Mouse (Mus musculus) MEL (cell line): ENCODE measurements around the gene E130114P18Rik. TPM values are rescaled to one million over a fixed set of nuclear protein-coding genes. Genes with fewer than 3 reads are reported as not detected.

Source experiments
- DNase-seq: peaks from one replicate; pipeline ENCODE4 v3.0.0; 2011; ENCODE audit warnings: low read depth, low spot score
- H3K27ac ChIP-seq: 2 replicates; pipeline ENCODE4 v1.5.1; 2012; ENCODE audit warnings: low read depth, mild to moderate bottlenecking, control low read depth, low read length, moderate library complexity; ENCODE audit not compliant: control insufficient read depth
- H3K27me3 ChIP-seq, 2 experiments: fragments of 150-350 bp in 1 of 2; sonication (generic) in 1 of 2; 2 replicates each; pipeline ENCODE4 v1.6.1; 2012; ENCODE audit warnings: low read length in 2 of 2, mild to moderate bottlenecking in 2 of 2, improper control_type of control experiment in 1 of 2, moderate library complexity in 1 of 2; ENCODE audit not compliant: insufficient read depth in 2 of 2, control insufficient read depth in 1 of 2
- H3K36me3 ChIP-seq, 2 experiments: 2 replicates each; pipeline ENCODE4 v1.6.1; 2012 to 2014; ENCODE audit warnings: low read length in 2 of 2, improper control_type of control experiment in 1 of 2, inconsistent platforms in 1 of 2, mild to moderate bottlenecking in 1 of 2; ENCODE audit not compliant: insufficient read depth in 2 of 2, control insufficient read depth in 1 of 2
- H3K4me1 ChIP-seq, 2 experiments: fragments of 150-350 bp in 1 of 2; sonication (generic) in 1 of 2; 2 replicates each; pipeline ENCODE4 v1.6.1; 2012; ENCODE audit warnings: low read length in 2 of 2, improper control_type of control experiment in 1 of 2, mild to moderate bottlenecking in 1 of 2; ENCODE audit not compliant: insufficient read depth in 2 of 2, control insufficient read depth in 1 of 2
- H3K4me3 ChIP-seq, 2 experiments: fragments of 150-350 bp in 1 of 2; sonication (generic) in 1 of 2; 2 replicates each; pipeline ENCODE4 v1.5.1; 2012; ENCODE audit warnings: low read depth in 2 of 2, low read length in 2 of 2, mild to moderate bottlenecking in 2 of 2, moderate library complexity in 2 of 2, control low read depth in 1 of 2, improper control_type of control experiment in 1 of 2; ENCODE audit not compliant: control insufficient read depth in 1 of 2, insufficient read depth in 1 of 2
- H3K79me2 ChIP-seq: 2 replicates; pipeline ENCODE4 v1.6.1; 2012; ENCODE audit warnings: mild to moderate bottlenecking, low read length, moderate library complexity; ENCODE audit not compliant: control insufficient read depth, poor library complexity, insufficient read depth
- H3K9ac ChIP-seq: 2 replicates; pipeline ENCODE4 v1.6.1; 2012; ENCODE audit warnings: low read depth, mild to moderate bottlenecking, control low read depth, low read length, moderate library complexity; ENCODE audit not compliant: control insufficient read depth, poor library complexity, severe bottlenecking
- H3K9me3 ChIP-seq: fragments of 150-350 bp; sonication (generic); replicated peaks from 2 replicates; pipeline ENCODE4 v1.6.1; 2012; ENCODE audit warnings: mild to moderate bottlenecking, low read length, improper control_type of control experiment, moderate library complexity; ENCODE audit not compliant: insufficient read depth
- BHLHE40 ChIP-seq: IDR thresholded peaks from 2 replicates; pipeline ENCODE4 v1.6.1; 2012; ENCODE audit warnings: low read depth, mild to moderate bottlenecking, inconsistent platforms, low read length, improper control_type of control experiment, borderline replicate concordance
- ETS1 ChIP-seq: IDR thresholded peaks from 2 replicates; pipeline ENCODE4 v1.6.1; 2012; ENCODE audit warnings: low read depth, mild to moderate bottlenecking, inconsistent platforms, low read length, improper control_type of control experiment, moderate library complexity
- GABPA ChIP-seq: IDR thresholded peaks from 2 replicates; pipeline ENCODE4 v1.6.1; 2012; ENCODE audit warnings: low read depth, mild to moderate bottlenecking, inconsistent platforms, low read length, improper control_type of control experiment, moderate library complexity
- HCFC1 ChIP-seq: IDR thresholded peaks from 2 replicates; pipeline ENCODE4 v1.6.1; 2012; ENCODE audit warnings: low read depth, mild to moderate bottlenecking, inconsistent platforms, low read length, improper control_type of control experiment, moderate library complexity
- MXI1 ChIP-seq: IDR thresholded peaks from 2 replicates; pipeline ENCODE4 v1.6.1; 2011; ENCODE audit warnings: mild to moderate bottlenecking, low read depth, low read length, improper control_type of control experiment
- POLR2A ChIP-seq, 2 experiments: IDR thresholded peaks; 2 replicates each; pipeline ENCODE4 v1.6.1; 2011 to 2012; ENCODE audit warnings: low read length in 2 of 2, mild to moderate bottlenecking in 2 of 2, control low read depth in 1 of 2, improper control_type of control experiment in 1 of 2, low read depth in 1 of 2, moderate library complexity in 1 of 2; ENCODE audit not compliant: control insufficient read depth in 1 of 2, insufficient read depth in 1 of 2, poor library complexity in 1 of 2
- RAD21 ChIP-seq: IDR thresholded peaks from 2 replicates; pipeline ENCODE4 v1.6.1; 2011; ENCODE audit warnings: mild to moderate bottlenecking, low read depth, low read length, improper control_type of control experiment
- RCOR1 ChIP-seq: IDR thresholded peaks from 2 replicates; pipeline ENCODE4 v1.6.1; 2012; ENCODE audit warnings: low read depth, mild to moderate bottlenecking, inconsistent platforms, low read length, improper control_type of control experiment
- SIN3A ChIP-seq: IDR thresholded peaks from 2 replicates; pipeline ENCODE4 v1.6.1; 2012; ENCODE audit warnings: low read length, improper control_type of control experiment, inconsistent platforms
- TAL1 ChIP-seq: IDR thresholded peaks from 2 replicates; pipeline ENCODE4 v1.6.1; 2012; ENCODE audit warnings: mild to moderate bottlenecking, inconsistent platforms, low read length, moderate library complexity, mixed read lengths
- USF2 ChIP-seq, 2 experiments: IDR thresholded peaks; 2 replicates each; pipeline ENCODE4 v1.6.1; 2011 to 2012; ENCODE audit warnings: improper control_type of control experiment in 2 of 2, low read length in 2 of 2, borderline replicate concordance in 1 of 2, inconsistent platforms in 1 of 2, low read depth in 1 of 2, mild to moderate bottlenecking in 1 of 2; ENCODE audit not compliant: insufficient read depth in 1 of 2
- polyA plus RNA-seq, 2 experiments: library from polyadenylated mRNA; stranded (reverse) in 1 of 2; unstranded in 1 of 2; fragments of >175 nt in 1 of 2; fragments of >200 nt in 1 of 2; gene quantifications; 2 replicates each; pipeline versions ENCODE4 v1.2.1 to v1.2.4; 2012; ENCODE audit warnings: low replicate concordance in 2 of 2, low read depth in 1 of 2; ENCODE audit not compliant: insufficient read length in 2 of 2, insufficient read depth in 1 of 2, missing spikeins in 1 of 2
- total RNA-seq: library from RNA; depleted of rRNA; stranded (reverse); fragments of 300-350 nt; gene quantifications from 2 replicates; pipeline ENCODE4 v1.2.3, GENCODE M21; 2012; rRNA removed

E130114P18Rik gene
- total and polyA plus RNA-seq, 3 experiments = not detected

GRCm38 (mm10) chr4:97532072-97532471, 245.8 kb downstream of the E130114P18Rik start:
- H3K4me1 ChIP-seq = no peaks in the 10 kb centered on the region
- H3K4me3 ChIP-seq = no peak overlapping the region
- no peak for TF ChIP-seq TAL1
- no peak for TF ChIP-seq BHLHE40
- no peak for TF ChIP-seq USF2 (IDR thresholded peaks at IDR 0.05; ENCODE audit: borderline replicate concordance in 1 of 2, insufficient read depth in 1 of 2, low read depth in 1 of 2, low read length in 2 of 2)
- TF ChIP-seq RCOR1 = no peak
- TF ChIP-seq POLR2A (IDR thresholded peaks at IDR 0.05; ENCODE audit: control insufficient read depth in 1 of 2, insufficient read depth in 1 of 2, low read depth in 1 of 2, low read length in 2 of 2, poor library complexity in 1 of 2) = no peak
- no peak for TF ChIP-seq MXI1
- no peaks in the 10 kb centered on the region for H3K79me2 ChIP-seq
- no peaks in the 10 kb centered on the region for H3K36me3 ChIP-seq
- no peak overlapping the region for H3K9ac ChIP-seq
- H3K27ac ChIP-seq = no peak overlapping the region
- H3K9me3 ChIP-seq = no peaks in the 10 kb centered on the region
- H3K27me3 ChIP-seq = no peaks in the 10 kb centered on the region; a peak in 1 of 4 replicates
- no peak for DNase-seq

- DNase-seq = no peak
- Histone ChIP-seq H3K9ac (no peak overlapping the region), H3K27ac (no peak overlapping the region)
These were observed 249.4 kb downstream of the E130114P18Rik start for GRCm38 (mm10) chr4:97528517-97528916.

More at GRCm38 (mm10) chr4:97528517-97528916, 249.4 kb downstream of the E130114P18Rik start:
- H3K27me3 ChIP-seq = no peaks in the 10 kb centered on the region; a peak in 1 of 4 replicates
- H3K79me2 ChIP-seq = no peaks in the 10 kb centered on the region
- TF ChIP-seq GABPA (no peak), TAL1 (no peak), HCFC1 (no peak), RAD21 (no peak), ETS1 (no peak), SIN3A (no peak)
- H3K4me3 ChIP-seq = no peak overlapping the region
- no peaks in the 10 kb centered on the region for H3K36me3 ChIP-seq
- H3K4me1 ChIP-seq = no peaks in the 10 kb centered on the region
- no peaks in the 10 kb centered on the region for H3K9me3 ChIP-seq

Other genes with a start within 250 kb of the E130114P18Rik start
- gene Nfia, start 5.3 kb downstream of the E130114P18Rik start, total RNA-seq = 10.2 and 16.4 TPM in 2 replicates
- gene Nfia, start 5.3 kb downstream of the E130114P18Rik start, polyA plus RNA-seq = 10 to 100 TPM; 13.4 to 20.5 TPM